Mouse (Mus musculus) small intestine, adult 2 months (tissue): ENCODE measurements around the gene Col28a1. TPM values are rescaled to one million over a fixed set of nuclear protein-coding genes. Genes with fewer than 3 reads are reported as not detected.

Source experiments
- H3K27ac ChIP-seq: fragments of 200-500 bp; 2 replicates; pipeline ENCODE4 v1.5.1; 2012; ENCODE audit warnings: low read depth, low read length, control low read depth, inconsistent platforms; ENCODE audit not compliant: insufficient read depth
- H3K27me3 ChIP-seq: fragments of 200-500 bp; 2 replicates; pipeline ENCODE4 v1.6.1; 2012; ENCODE audit warnings: mild to moderate bottlenecking, moderate library complexity, low read length, inconsistent platforms; ENCODE audit not compliant: control insufficient read depth, insufficient read depth
- H3K36me3 ChIP-seq: fragments of 200-500 bp; 2 replicates; pipeline ENCODE4 v1.6.1; 2012; ENCODE audit warnings: mild to moderate bottlenecking, low read length, control low read depth, inconsistent platforms; ENCODE audit not compliant: control insufficient read depth, insufficient read depth
- H3K4me1 ChIP-seq: fragments of 200-500 bp; 2 replicates; pipeline ENCODE4 v1.6.1; 2012; ENCODE audit warnings: low read length, inconsistent platforms, mixed read lengths; ENCODE audit not compliant: control insufficient read depth, insufficient read depth, insufficient read length
- H3K4me3 ChIP-seq: fragments of 200-500 bp; 2 replicates; pipeline ENCODE4 v1.5.1; 2012; ENCODE audit warnings: low read depth, mild to moderate bottlenecking, control low read depth, inconsistent platforms, low read length, moderate library complexity
- CTCF ChIP-seq: fragments of 200-500 bp; IDR thresholded peaks from 2 replicates; pipeline ENCODE4 v1.5.1; 2012; ENCODE audit warnings: low read depth, mild to moderate bottlenecking, control low read depth, inconsistent platforms, low read length, moderate library complexity, mixed read lengths; ENCODE audit not compliant: insufficient replicate concordance, insufficient read length; ENCODE audit errors: extremely low read depth
- POLR2A ChIP-seq: fragments of 200-500 bp; IDR thresholded peaks from 2 replicates; pipeline ENCODE4 v1.6.1; 2012; ENCODE audit warnings: low read depth, mild to moderate bottlenecking, control low read depth, inconsistent platforms, low read length, moderate library complexity
- WGBS: fragments of 180-500 bp; shearing (Covaris S2); methylation state at CpG from one replicate; pipeline ENCODE4 v1.1.7; 2018; 5-methylcytosine and 5-hydroxymethylcytosine counted together
- polyA plus RNA-seq: library from polyadenylated mRNA; depleted of rRNA; stranded (reverse); fragments of >200 nt; gene quantifications from 2 replicates; pipeline ENCODE4 v1.2.3, GENCODE M21; 2012

The Col28a1 gene
- polyA plus RNA-seq, 1 experiment: 0.03 TPM

DNA sequence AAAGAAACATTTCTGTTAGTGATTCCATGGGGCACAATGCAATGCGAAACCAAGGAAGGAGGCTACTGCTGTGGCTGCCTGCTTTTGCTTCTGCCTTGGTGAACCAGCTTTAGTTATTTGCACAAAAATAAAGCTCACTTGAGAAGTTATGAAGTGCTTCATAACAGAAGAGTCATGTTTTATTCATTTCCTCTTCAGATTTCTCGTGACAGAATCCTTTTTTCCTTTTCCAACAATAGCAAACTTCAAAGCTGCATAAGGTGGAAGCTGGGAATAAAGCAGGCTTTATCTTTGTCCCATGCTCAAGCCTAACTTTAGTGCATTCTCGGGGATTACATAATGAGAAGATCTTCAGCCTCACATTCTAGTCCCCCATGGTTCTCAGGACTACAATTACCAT lies 65.9 kb downstream of the Col28a1 start:
- Histone ChIP-seq H3K4me1 (no peaks in the 10 kb centered on the region), H3K27me3 (no peaks in the 10 kb centered on the region), H3K4me3 (no peak overlapping the region), H3K36me3 (no peaks in the 10 kb centered on the region), H3K27ac (no peak overlapping the region)
- WGBS: 60% methylated on average over 3 of the region's 3 CpGs
- TF ChIP-seq CTCF: no peak
- TF ChIP-seq POLR2A: no peak

DNA sequence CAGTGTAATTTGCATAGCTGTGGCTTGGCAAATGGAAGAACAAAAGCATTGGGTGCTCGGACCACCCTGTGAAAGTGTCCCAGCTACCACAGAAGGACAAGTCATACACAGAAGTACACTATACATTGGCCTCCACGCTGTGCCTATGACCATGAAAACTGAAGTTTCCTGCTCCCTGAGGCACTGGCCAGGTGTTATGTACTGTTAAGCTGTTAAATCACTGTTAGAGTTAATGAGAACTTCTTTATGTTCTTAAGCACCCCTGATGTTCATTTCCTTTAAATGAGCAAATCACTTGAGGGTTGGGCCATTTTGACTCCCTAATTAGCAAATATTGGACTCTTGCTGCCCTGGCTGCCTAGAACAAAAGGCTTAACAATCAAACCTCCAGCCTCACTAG lies 73.3 kb downstream of the Col28a1 start:
- no peaks in the 10 kb centered on the region for H3K36me3 ChIP-seq
- no peaks in the 10 kb centered on the region for H3K4me1 ChIP-seq
- TF ChIP-seq POLR2A: no peak
- no peak for TF ChIP-seq CTCF
- H3K27ac ChIP-seq: no peak overlapping the region
- 63% methylated on average over 2 of the region's 2 CpGs for WGBS
- H3K4me3 ChIP-seq: no peak overlapping the region
- no peaks in the 10 kb centered on the region for H3K27me3 ChIP-seq

DNA sequence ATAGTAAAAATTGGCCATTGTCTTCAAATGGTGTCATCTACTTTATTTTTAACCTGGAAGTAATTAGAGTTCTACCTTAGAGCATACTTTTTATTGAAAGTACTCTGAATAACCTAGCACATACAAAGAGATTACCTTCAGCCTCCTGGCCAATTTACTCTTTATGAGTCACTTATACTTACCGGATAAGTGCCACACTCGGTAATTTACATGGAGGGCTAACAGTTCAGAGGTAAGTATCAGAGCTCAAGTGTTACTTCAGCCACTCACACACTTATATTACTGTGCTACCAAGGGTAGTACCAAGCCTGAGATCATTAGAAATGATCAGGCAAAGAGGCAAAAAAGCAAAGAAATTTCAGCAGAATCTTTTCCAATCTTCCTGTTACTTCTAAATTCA lies 73.8 kb downstream of the Col28a1 start:
- Histone ChIP-seq H3K36me3 (no peaks in the 10 kb centered on the region), H3K4me1 (no peaks in the 10 kb centered on the region), H3K27me3 (no peaks in the 10 kb centered on the region), H3K4me3 (no peak overlapping the region), H3K27ac (no peak overlapping the region)
- TF ChIP-seq POLR2A (no peak), CTCF (no peak)
- WGBS: 80% methylated on average over 2 of the region's 2 CpGs

DNA sequence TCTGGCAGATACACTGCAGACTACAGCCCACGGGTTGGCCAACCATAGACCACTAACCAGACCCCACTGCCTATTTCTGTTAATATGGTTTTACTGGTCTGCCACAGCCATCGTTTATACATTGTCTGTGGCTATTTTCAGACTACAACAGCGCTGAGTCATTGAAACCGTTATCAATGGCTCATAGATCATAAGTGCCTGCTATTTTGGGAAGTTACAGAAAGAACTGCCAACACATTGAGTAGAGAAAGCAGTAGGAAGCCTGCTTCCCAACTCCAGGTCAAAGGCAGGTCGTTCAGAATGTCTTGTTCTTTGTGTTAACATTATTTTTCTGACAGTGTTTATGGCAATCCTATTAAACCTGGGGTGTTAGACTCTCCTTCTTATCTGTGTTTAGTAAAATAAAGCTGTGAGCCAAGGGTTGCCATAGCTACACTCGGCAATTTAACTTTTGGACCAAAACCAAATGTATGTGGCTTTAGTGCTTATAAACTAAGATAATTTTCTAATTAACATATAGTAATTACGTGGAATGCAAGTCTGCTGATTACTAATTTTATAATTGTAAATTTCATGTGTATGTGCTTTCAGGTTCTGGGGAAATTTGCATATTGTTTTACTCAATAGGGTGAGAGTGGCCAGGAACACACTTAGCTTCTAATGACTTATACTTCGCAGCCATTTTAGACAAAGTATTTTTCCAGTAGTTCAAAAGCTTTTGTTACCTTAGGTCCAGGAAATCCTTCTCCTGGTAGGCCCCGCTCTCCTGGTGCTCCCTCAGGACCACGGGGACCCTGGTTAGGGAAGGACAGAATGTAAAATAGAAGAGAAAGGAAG lies 86.3 kb downstream of the Col28a1 start:
- no peaks in the 10 kb centered on the region for H3K4me1 ChIP-seq

DNA sequence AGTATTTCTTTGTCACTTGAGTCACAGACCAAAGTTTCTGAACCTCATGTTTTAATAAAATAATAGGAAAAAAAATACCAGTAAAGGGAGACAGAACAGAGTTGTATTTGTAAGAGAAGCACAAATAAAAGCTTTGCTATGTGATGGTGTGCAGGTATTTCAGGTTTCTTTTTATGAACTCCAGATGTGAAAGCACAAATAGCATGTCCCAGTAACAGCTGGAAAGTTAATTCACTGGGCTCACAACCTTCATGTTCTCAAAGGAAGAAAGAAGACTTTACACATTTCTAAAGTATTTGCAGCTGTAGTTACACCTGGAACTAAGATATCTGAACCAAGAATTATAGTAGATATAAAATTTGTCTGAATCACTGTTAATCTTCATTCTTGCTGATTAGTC lies 91.2 kb downstream of the Col28a1 start:
- H3K27me3 ChIP-seq: no peaks in the 10 kb centered on the region
- no peaks in the 10 kb centered on the region for H3K36me3 ChIP-seq
- H3K4me1 ChIP-seq: no peaks in the 10 kb centered on the region
- no peak overlapping the region for H3K27ac ChIP-seq
- H3K4me3 ChIP-seq: no peak overlapping the region
- no peak for TF ChIP-seq POLR2A
- no peak for TF ChIP-seq CTCF

More for the DNA sequence above, 86.3 kb downstream of the Col28a1 start:
- no peak for TF ChIP-seq POLR2A
- no peak for TF ChIP-seq CTCF
- Histone ChIP-seq H3K4me3 (no peak overlapping the region), H3K27ac (no peak overlapping the region), H3K36me3 (no peaks in the 10 kb centered on the region), H3K27me3 (no peaks in the 10 kb centered on the region)
- 45% methylated on average over 10 of the region's 10 CpGs for WGBS

DNA sequence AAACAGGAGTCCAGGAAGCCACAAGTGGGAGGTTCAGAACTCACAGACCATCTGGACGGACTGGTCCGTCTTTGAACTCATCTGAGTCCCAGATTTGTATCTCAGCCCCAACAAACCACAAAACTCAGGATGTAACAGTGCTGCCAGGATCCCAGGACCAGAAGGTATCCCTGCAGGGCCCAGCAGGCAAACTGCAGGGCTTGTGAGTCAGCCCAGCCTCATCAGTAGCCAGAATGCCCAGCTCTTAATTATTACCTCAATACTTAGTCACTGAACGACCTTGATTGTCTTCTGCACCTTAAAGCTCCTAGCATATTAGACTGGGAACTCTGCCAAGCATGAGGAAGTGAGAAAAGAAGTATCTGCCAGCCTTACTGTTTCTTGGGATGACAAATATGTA lies 96.6 kb downstream of the Col28a1 start:
- Histone ChIP-seq H3K4me3 (no peak overlapping the region), H3K4me1 (no peaks in the 10 kb centered on the region), H3K36me3 (no peaks in the 10 kb centered on the region), H3K27ac (no peak overlapping the region), H3K27me3 (no peaks in the 10 kb centered on the region)
- WGBS: 30% methylated on average over 3 of the region's 3 CpGs
- TF ChIP-seq POLR2A (no peak), CTCF (no peak)

DNA sequence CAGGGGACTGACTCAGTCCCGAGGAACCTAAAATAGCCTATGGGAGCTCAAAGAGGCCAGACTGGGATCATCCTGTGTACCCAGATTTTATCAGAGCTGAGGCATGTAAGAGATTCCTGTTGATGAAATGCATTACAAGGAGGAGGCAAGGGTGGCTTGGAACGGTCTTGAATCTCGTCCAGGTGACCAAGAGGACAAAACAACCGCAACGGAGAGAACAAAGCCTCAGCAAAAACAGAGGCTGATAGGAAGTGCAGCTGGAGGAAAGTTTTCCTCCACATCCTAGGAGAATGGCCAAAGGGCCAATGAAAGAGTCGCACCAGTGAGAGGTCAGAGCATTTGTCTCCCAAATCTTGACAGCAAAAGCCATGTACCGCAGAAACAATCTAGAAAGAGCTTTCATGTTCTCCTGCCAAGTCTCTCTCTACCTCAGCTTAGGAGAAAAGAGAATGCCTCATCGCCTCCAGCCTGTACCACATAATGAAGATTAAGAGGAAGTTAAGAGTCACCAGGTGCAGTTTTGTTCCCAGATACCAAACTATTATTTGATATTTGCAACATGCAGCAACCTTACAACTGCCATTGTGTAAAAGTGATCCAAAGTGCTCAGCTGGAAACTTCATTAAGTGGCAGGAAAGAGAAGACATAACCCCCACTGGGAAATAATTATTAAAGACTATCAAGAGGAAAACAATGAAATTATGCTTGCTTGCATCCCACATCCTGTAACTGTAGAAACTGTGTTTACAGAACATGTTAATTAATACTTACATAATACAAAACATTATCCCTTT lies 98.1 kb downstream of the Col28a1 start:
- Histone ChIP-seq H3K36me3 (no peaks in the 10 kb centered on the region), H3K4me3 (no peak overlapping the region), H3K27me3 (no peaks in the 10 kb centered on the region), H3K27ac (no peak overlapping the region), H3K4me1 (no peaks in the 10 kb centered on the region)
- no peak for TF ChIP-seq POLR2A
- no peak for TF ChIP-seq CTCF
- WGBS: 64% methylated on average over 8 of the region's 8 CpGs
